Mouse (Mus musculus) gastrocnemius, adult 8-10 months (tissue): ENCODE results near the gene Bub1. TPM values are rescaled to one million over a fixed set of nuclear protein-coding genes. Genes with fewer than 3 reads are reported as not detected.

Experiments
- DNase-seq, 2 experiments: peaks; one replicate each; pipeline ENCODE4 v3.0.0; 2022; ENCODE audit warnings: low spot score in 2 of 2
- total RNA-seq, 4 experiments: library from RNA; stranded (reverse); gene quantifications; 2 replicates each; pipeline ENCODE4 v1.2.4; 2022

Gene Bub1
- total RNA-seq = not detected

DNA sequence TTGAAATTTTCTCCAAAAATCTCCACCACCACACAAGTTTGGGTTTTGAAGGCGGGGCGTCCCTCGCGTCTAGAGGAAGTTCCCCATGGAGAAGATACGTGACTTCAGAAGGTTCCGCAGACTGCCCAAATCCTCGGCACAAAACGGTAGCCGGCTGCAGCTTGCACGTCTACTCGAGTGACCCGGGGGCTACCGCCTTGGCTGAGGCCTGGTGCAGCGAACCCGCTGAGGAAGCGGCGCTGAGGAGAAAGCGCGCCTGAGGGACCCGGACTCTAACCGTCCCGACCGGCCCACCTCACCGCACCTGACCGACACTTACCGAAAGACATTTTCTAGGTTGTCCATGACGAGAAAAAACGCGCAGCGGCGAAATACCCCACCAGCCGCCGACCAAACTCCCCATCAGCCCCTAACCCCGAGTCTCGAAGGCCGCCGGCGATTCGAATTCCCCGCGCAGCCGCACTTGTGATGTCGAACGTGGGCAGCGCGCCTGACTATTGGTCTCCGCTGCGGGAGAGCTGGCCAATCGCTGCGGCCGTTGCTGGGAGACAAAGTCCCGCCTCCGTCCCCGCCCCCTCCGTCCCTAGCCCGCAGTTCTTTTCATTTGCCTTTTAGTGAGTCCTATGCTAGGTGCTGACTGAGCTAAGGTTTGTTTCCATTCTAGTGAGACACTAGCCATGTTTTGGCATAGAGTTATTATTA, at the start of gene Bub1:
Bub1 (minus strand) TSS at position 465 of the 702 bp plus-strand sequence.
- DNase-seq = peak; percentile 82 to 90

GRCm38 (mm10) chr2:127881063-127881462, 49.4 kb upstream of the Bub1 start:
- no peak for DNase-seq

GRCm38 (mm10) chr2:127864381-127864780, 32.7 kb upstream of the Bub1 start:
- DNase-seq = no peak

DNA sequence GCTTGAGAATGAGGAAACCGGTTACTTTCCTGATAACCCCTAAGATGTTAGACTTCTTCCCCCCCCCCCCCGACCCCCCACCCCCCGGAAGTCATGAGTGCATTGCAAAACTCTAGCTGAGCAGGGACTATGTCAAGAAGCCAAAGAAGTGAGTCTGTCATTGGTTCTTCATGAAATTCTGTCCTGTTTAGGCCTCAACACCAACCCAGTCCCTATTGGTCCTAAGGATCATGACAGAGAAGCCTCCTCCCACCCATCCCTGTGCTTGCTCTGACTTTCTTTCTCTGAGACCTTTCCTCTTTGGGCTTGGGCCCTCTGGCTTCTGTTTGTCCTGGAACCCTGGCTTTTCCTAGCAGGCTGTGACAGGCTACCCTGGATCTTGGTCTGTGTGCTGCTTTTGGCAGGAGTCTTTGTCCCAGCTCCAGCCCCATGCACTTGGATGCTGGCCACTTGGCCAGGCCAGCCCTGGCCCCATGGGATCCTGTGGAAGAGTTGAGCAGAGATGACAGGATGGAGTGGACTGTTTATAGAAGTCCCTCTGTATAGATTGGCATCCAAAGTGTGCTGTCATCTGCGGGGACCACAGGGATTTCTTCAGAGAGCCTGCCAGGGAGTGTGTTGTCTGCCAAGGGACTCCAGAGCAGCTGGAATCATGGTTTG, 22.8 kb upstream of the Bub1 start:
- peak; percentile 79 to 87 for DNase-seq

- no peak for DNase-seq
These were observed 18.7 kb upstream of the Bub1 start for GRCm38 (mm10) chr2:127850371-127850770.

GRCm38 (mm10) chr2:127846571-127846970, 14.9 kb upstream of the Bub1 start:
- no peak for DNase-seq

- no peak for DNase-seq
These were observed 14.3 kb upstream of the Bub1 start for GRCm38 (mm10) chr2:127846008-127846407.

DNA sequence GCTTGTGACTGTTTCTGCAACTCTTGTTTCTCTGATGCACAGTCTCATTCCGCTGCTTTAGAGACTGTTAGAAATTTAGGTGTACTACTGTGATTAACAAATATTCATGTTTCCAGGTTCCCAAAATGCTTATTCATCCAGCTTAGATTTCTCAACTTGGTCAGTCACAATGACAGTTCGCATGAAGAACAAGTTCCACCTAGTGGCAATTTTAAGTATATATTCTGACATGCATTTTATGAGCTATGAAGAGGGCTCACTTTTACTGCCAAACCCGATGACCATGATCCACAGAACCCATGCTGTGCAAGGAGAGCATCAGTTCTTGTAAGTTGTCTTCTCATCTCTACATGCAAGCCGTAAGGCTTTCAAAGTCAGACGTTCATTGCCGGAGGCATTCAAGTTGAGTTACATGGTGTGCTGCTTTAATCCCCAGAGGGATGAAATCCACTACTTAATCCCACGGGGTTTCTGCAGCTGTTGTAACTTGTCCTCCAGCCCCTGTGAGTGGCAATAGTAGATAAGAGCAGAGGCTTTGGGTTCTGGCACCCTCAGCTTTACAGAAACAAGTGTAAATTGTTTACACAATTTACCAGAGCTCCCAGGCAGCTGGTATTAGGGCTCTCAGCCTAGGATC, 13.8 kb upstream of the Bub1 start:
- DNase-seq = no peak

DNA sequence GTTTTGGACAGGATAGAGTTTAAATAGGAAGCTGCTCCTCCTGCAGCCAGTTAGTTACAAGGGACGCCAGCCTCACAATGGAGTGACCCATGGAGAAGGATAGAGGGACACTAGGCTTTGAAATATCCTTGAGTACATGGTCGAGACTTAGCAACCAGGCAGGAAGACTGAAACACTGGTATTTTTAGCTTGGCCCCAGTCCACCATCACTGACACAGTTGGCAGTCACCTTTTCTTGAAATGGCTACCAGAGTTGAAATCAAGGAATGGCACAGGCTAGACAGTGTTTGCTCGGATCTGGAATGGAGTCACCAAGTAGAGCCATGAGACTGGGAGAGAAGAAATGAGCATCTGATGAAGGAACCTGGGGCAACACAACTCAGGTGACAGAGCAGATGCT, 10.8 kb upstream of the Bub1 start:
- no peak for DNase-seq

DNA sequence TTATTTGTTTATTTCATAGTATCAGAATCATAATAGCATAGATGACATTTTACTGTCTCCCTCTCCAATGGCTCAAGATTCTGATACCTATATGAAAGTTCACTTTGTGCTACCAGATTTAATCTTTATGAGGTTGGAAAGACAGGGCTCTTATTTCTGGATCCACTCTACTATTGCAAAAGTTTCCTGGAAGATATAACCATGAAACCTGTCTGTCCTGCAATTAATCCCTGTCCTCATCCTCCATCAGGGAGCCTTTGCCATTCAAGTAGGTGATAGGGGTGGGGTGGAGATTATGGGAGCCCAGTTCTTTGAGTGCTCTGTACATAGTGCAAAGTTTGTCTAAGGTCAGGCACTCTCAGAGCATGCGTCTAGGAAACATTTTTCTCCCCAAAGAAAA, 9.7 kb upstream of the Bub1 start:
- DNase-seq = no peak

GRCm38 (mm10) chr2:127839425-127839824, 7.8 kb upstream of the Bub1 start:
- no peak for DNase-seq

GRCm38 (mm10) chr2:127838576-127838975, 6.9 kb upstream of the Bub1 start, which contains the start of gene Acoxl:
Acoxl (plus strand) TSS chr2:127838876.
- no peak for DNase-seq

DNA sequence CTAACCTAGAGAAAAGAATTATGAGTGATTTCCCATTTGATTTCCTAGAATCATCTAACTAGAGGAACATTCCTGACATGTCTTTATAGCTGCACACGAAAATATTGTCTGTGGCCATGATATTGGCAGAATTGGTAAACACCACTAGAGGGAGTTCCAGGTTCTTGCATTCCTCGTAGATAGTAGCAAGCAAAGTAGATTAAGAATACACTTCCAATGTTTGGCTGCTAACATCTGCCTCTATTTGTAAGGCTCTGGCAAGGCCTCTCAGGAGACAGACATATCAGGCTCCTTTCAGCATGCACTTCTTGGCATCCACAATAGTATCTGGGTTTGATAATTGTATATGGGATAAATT, 1.1 kb upstream of the Bub1 start:
- no peak for DNase-seq

- DNase-seq = no peak
These were observed 603 bp upstream of the Bub1 start for GRCm38 (mm10) chr2:127832103-127832832.

- peak; percentile 72 to 78 for DNase-seq
These were observed 39.6 kb downstream of the Bub1 start, which contains the start of gene Mtln for GRCm38 (mm10) chr2:127791919-127792603. Mtln (minus strand) TSS chr2:127792488.

GRCm38 (mm10) chr2:127789651-127790270, 41.9 kb downstream of the Bub1 start:
- no peak for DNase-seq

- no peak for DNase-seq
These were observed 42.5 kb downstream of the Bub1 start for GRCm38 (mm10) chr2:127789138-127789537.

GRCm38 (mm10) chr2:127788440-127789116, 43.1 kb downstream of the Bub1 start, which contains the start of gene Nphp1:
Nphp1 (minus strand) TSS chr2:127788897.
- peak; percentile 51 to 74 for DNase-seq

- no peak for DNase-seq
These were observed 44.4 kb downstream of the Bub1 start for GRCm38 (mm10) chr2:127787226-127787625.

DNA sequence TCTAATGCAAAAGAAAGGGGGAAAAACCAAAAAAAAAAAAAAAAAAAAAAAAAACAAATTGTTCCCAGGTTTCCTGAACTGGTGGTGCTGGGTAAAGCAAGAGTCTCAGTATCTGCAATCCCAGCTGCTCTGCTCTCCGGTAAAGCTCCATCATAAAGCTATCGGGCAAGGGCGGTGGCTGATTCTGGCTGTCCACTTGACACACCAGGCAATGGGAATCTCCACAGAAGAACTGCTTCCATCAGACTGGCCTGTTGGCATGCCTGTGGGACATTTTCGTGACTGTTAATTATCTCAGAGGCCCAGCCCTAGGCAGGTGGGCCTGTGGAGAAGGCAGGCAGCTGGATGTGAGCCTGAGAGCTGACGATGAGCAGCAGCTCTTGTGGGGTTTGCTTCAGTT, 53.2 kb downstream of the Bub1 start:
- DNase-seq = no peak
